Mouse (Mus musculus): ENCODE results near the gene Krtap22-2. TPM values are rescaled to one million over a fixed set of nuclear protein-coding genes. Genes with fewer than 3 reads are reported as not detected.
"Not testable (repeated sequence)": the region's sequence is repeated elsewhere in the genome, so short reads cannot be mapped to it uniquely, and the experiment has no call there.

Gene Krtap22-2
- total RNA-seq (2021): not detected in 2 replicates
- long read RNA-seq: 0 reads

- DNase-seq: no peak
Observed at GRCm38 (mm10) chr16:89010659-89011058, at the start of gene Krtap22-2. Krtap22-2 (minus strand) TSS chr16:89010759.

GRCm38 (mm10) chr16:89047783-89048182, 37.2 kb upstream of the Krtap22-2 start, which contains the start of gene Krtap6-5:
Krtap6-5 (minus strand) TSS chr16:89047883.
- no peak for DNase-seq

GRCm38 (mm10) chr16:89041372-89041771, 30.8 kb upstream of the Krtap22-2 start, which contains the start of gene Gm10228:
Gm10228 (minus strand) TSS chr16:89041472.
- not testable (repeated sequence) for DNase-seq

- not testable (repeated sequence) for DNase-seq
Observed at GRCm38 (mm10) chr16:89031399-89031798, 20.8 kb upstream of the Krtap22-2 start, which contains the start of gene Krtap6-1. Krtap6-1 (plus strand) TSS chr16:89031699.

- not testable (repeated sequence) for DNase-seq
Observed at GRCm38 (mm10) chr16:89014984-89015383, 4.4 kb upstream of the Krtap22-2 start, which contains the start of gene Gm10229. Gm10229 (plus strand) TSS chr16:89015284.

GRCm38 (mm10) chr16:89013973-89014372, 3.4 kb upstream of the Krtap22-2 start:
- DNase-seq: no peak

- DNase-seq: no peak
Observed at GRCm38 (mm10) chr16:88962773-88963172, 47.8 kb downstream of the Krtap22-2 start, which contains the start of gene Krtap16-3. Krtap16-3 (minus strand) TSS chr16:88962873.

Other genes with a start within 250 kb of the Krtap22-2 start
- not detected in 2 replicates for gene 2310057N15Rik, start 236.6 kb downstream of the Krtap22-2 start, total RNA-seq (2021)
- not detected in 2 replicates for gene Gm5965, start 232.9 kb downstream of the Krtap22-2 start, total RNA-seq (2021)
- gene Gm20741, start 198.5 kb downstream of the Krtap22-2 start, total RNA-seq (2021): not detected in 2 replicates
- not detected in 2 replicates for gene Krtap15, start 190.5 kb downstream of the Krtap22-2 start, total RNA-seq (2021)
- gene Krtap14, start 184.6 kb downstream of the Krtap22-2 start, total RNA-seq (2021): not detected in 2 replicates
- gene Krtap19-1, start 141.3 kb downstream of the Krtap22-2 start, total RNA-seq (2021): not detected in 2 replicates
- gene Krtap19-2, start 136.5 kb downstream of the Krtap22-2 start, total RNA-seq (2021): not detected in 2 replicates
- gene Krtap19-3, start 132.7 kb downstream of the Krtap22-2 start, total RNA-seq (2021): not detected in 2 replicates
- not detected in 2 replicates for gene Krtap19-4, start 125.7 kb downstream of the Krtap22-2 start, total RNA-seq (2021)
- not detected in 2 replicates for gene Krtap19-5, start 114.3 kb downstream of the Krtap22-2 start, total RNA-seq (2021)
- gene Krtap19-9b, start 78.5 kb downstream of the Krtap22-2 start, total RNA-seq (2021): not detected in 2 replicates
- gene Krtap16-3, start 47.9 kb downstream of the Krtap22-2 start, total RNA-seq (2021): not detected in 2 replicates
- gene Gm10229, start 4.5 kb upstream of the Krtap22-2 start, total RNA-seq (2021): not detected in 2 replicates
- gene Krtap6-1, start 20.9 kb upstream of the Krtap22-2 start, total RNA-seq (2021): not detected in 2 replicates
- not detected in 2 replicates for gene Gm10228, start 30.7 kb upstream of the Krtap22-2 start, total RNA-seq (2021)
- not detected in 2 replicates for gene Krtap6-5, start 37.1 kb upstream of the Krtap22-2 start, total RNA-seq (2021)
- not detected in 2 replicates for gene 1110025L11Rik, start 53.2 kb upstream of the Krtap22-2 start, total RNA-seq (2021)
- gene Krtap6-3, start 73.3 kb upstream of the Krtap22-2 start, total RNA-seq (2021): not detected in 2 replicates
- not detected in 2 replicates for gene Gm6358, start 130.1 kb upstream of the Krtap22-2 start, total RNA-seq (2021)
- gene Gm10061, start 140.3 kb upstream of the Krtap22-2 start, total RNA-seq (2021): not detected in 2 replicates
- gene Gm9789, start 147.2 kb upstream of the Krtap22-2 start, total RNA-seq (2021): not detected in 2 replicates
- not detected in 2 replicates for gene Gm7735, start 158.7 kb upstream of the Krtap22-2 start, total RNA-seq (2021)
- not detected in 2 replicates for gene 1110057P08Rik, start 164.0 kb upstream of the Krtap22-2 start, total RNA-seq (2021)
- gene Krtap20-2, start 195.1 kb upstream of the Krtap22-2 start, total RNA-seq (2021): not detected in 2 replicates